Mouse (Mus musculus) ES-Bruce4 (cell line): ENCODE measurements around the gene Rtf1. TPM values are rescaled to one million over a fixed set of nuclear protein-coding genes. Genes with fewer than 3 reads are reported as not detected.

Experiments used
- H3K27ac ChIP-seq: 2 replicates; pipeline ENCODE4 v1.5.1; 2012; ENCODE audit warnings: low read length, inconsistent platforms; ENCODE audit not compliant: insufficient read depth
- H3K27me3 ChIP-seq: 2 replicates; pipeline ENCODE4 v1.6.1; 2012; ENCODE audit warnings: mild to moderate bottlenecking, low read length, inconsistent platforms; ENCODE audit not compliant: control insufficient read depth, poor library complexity, insufficient read depth, severe bottlenecking
- H3K36me3 ChIP-seq: 2 replicates; pipeline ENCODE4 v1.6.1; 2012; ENCODE audit warnings: inconsistent platforms, mild to moderate bottlenecking, low read length, moderate library complexity; ENCODE audit not compliant: control insufficient read depth, poor library complexity, insufficient read depth, severe bottlenecking
- H3K4me1 ChIP-seq: one replicate; pipeline ENCODE4 v1.8.1; 2011; ENCODE audit warnings: low read length; ENCODE audit not compliant: control insufficient read depth, insufficient read depth
- H3K4me3 ChIP-seq: 2 replicates; pipeline ENCODE4 v1.5.1; 2011; ENCODE audit warnings: low read depth, mild to moderate bottlenecking, low read length
- H3K9ac ChIP-seq: 2 replicates; pipeline ENCODE4 v1.6.1; 2012; ENCODE audit warnings: low read depth, mild to moderate bottlenecking, inconsistent platforms; ENCODE audit not compliant: poor library complexity, severe bottlenecking
- H3K9me3 ChIP-seq: replicated peaks from 2 replicates; pipeline ENCODE4 v1.6.1; 2012; ENCODE audit warnings: mild to moderate bottlenecking, low read length, inconsistent platforms; ENCODE audit not compliant: control insufficient read depth, poor library complexity, insufficient read depth, severe bottlenecking
- CTCF ChIP-seq: IDR thresholded peaks from one replicate; pipeline ENCODE4 v1.8.1; 2011; ENCODE audit warnings: low read depth, low read length
- EP300 ChIP-seq: IDR thresholded peaks from 2 replicates; pipeline ENCODE4 v1.6.1; 2011; ENCODE audit warnings: low read depth, low read length; ENCODE audit not compliant: insufficient read depth
- POLR2A ChIP-seq: IDR thresholded peaks from one replicate; pipeline ENCODE4 v1.8.1; 2011; ENCODE audit warnings: low read length; ENCODE audit not compliant: insufficient read depth
- polyA plus RNA-seq: library from polyadenylated mRNA; stranded (reverse); fragments of >200 nt; gene quantifications from 2 replicates; pipeline ENCODE4 v1.2.4, GENCODE M21; 2011; ENCODE audit warnings: low read depth; ENCODE audit not compliant: missing spikeins, insufficient read depth, insufficient read length

Gene Rtf1
- polyA plus RNA-seq, 1 experiment, result 47.3 TPM

GRCm38 (mm10) chr2:119740567-119740966 lies 65.7 kb downstream of the Rtf1 start:
- Histone ChIP-seq H3K27me3 (peaks cover 7% of the 10 kb centered on the region; the same call in 1 of the 2 replicates), H3K36me3 (no peaks in the 10 kb centered on the region), H3K4me3 (no peak overlapping the region), H3K27ac (no peak overlapping the region), H3K9me3 (no peaks in the 10 kb centered on the region), H3K9ac (no peak overlapping the region), H3K4me1 (peaks cover 3% of the 10 kb centered on the region)
- TF ChIP-seq CTCF (no peak), EP300 (no peak)

DNA sequence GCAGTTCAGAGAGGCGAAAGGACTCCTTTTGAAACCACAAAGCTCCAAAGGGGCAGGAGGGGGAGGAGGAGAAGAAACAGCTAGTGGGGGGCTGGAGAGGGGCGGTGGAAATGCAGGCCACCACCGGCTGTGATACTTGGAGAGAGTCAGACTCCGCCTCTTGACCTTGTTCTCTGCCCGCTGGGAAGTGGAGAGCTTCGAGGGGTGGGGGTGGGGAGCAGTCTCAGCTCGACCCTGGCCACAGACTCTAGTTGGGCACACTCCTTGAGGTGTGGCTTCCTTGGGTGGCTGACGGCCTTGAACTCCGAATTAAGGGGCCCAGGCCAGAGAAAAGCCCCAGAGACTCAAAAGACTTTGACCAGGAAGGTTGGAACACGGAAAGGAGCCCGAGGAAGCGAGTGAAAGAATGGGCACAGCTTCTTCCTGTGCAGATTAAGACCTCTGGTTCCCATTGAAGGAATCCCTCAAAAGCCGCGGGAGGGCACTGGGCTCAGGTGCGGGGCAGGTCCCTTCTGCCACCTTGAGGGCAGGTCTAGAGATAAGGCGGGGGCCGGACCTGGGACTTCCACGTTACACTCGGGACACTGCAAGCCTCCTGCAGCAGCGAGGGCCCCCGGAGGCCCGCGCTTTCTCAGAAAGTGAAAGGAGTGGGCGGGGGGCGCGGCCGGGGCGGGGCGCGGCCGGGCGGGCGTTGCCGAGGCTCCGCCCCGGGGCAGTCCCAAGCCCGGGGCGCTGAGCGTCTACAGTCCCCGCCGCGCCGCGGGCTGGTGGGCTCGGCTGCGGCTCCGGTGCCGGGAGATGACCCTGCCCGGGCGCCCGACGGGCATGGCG lies 66.9 kb downstream of the Rtf1 start, which contains the start of gene Itpka:
Gene Itpka (plus strand): TSS at position 757 of the 831 bp plus-strand sequence.
- Histone ChIP-seq H3K27me3 (peaks cover 7% of the 10 kb centered on the region; the same call in 1 of the 2 replicates), H3K4me1 (peaks cover 3% of the 10 kb centered on the region), H3K36me3 (no peaks in the 10 kb centered on the region), H3K9me3 (no peaks in the 10 kb centered on the region), H3K9ac (peak within 1 kb of the TSS; percentile 67), H3K4me3 (peak within 1 kb of the TSS; percentile 72), H3K27ac (peak within 1 kb of the TSS; percentile 11; the same call in 1 of the 2 replicates)
- TF ChIP-seq POLR2A (no peak), EP300 (peak; percentile 72; the same call in 1 of the 2 replicates)

GRCm38 (mm10) chr2:119742461-119743175 lies 67.8 kb downstream of the Rtf1 start:
- Histone ChIP-seq H3K9me3 (no peaks in the 10 kb centered on the region), H3K36me3 (no peaks in the 10 kb centered on the region), H3K4me3 (peak overlapping the region; percentile 70), H3K4me1 (peaks cover 3% of the 10 kb centered on the region), H3K27me3 (peaks cover 7% of the 10 kb centered on the region; the same call in 1 of the 2 replicates), H3K9ac (peak overlapping the region; percentile 67), H3K27ac (no peak overlapping the region)
- TF ChIP-seq POLR2A (no peak), CTCF (no peak), EP300 (no peak)

DNA sequence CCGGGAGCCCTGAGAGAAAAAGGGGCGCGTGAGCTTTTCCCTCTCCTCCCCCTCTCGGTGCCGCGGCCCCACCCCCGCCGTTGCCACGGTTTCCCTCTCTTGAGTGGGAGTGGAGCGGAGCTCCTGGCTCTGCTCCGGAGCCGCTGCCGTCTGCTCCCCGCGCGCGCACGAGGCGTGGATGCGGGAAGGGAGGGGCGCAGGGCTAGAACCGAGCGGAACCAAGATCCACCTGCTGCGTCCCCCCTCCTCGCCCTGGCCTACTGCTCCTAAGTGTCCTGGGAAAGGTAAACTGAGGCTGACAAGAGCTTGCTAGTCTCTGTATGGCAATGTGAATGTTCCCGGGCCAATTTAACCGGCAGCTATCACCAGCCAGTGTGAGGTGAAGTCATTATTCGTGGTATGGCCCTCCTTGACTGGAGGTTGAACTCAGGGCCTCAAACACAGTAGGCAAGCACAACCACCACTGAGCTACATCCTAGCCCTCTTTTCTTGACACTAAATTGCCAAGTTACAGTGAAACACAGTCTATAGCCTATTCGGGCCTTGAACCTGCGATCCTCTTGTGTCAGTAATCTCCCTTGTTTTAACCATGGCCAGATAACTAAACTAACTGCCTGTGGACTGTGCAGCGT lies 68.4 kb downstream of the Rtf1 start:
- Histone ChIP-seq H3K4me3 (peak overlapping the region; percentile 70), H3K36me3 (no peaks in the 10 kb centered on the region), H3K4me1 (peaks cover 3% of the 10 kb centered on the region), H3K27ac (no peak overlapping the region), H3K27me3 (peaks cover 7% of the 10 kb centered on the region; the same call in 1 of the 2 replicates), H3K9me3 (no peaks in the 10 kb centered on the region), H3K9ac (peak overlapping the region; percentile 67)
- no peak for TF ChIP-seq EP300
- TF ChIP-seq CTCF, result no peak
- TF ChIP-seq POLR2A, result no peak

GRCm38 (mm10) chr2:119743808-119744162 lies 68.9 kb downstream of the Rtf1 start:
- Histone ChIP-seq H3K9ac (no peak overlapping the region), H3K27ac (no peak overlapping the region), H3K36me3 (no peaks in the 10 kb centered on the region), H3K4me3 (peak overlapping the region; percentile 13), H3K9me3 (no peaks in the 10 kb centered on the region), H3K4me1 (peaks cover 3% of the 10 kb centered on the region), H3K27me3 (peaks cover 7% of the 10 kb centered on the region; the same call in 1 of the 2 replicates)
- TF ChIP-seq POLR2A, result no peak
